Mouse (Mus musculus) layer of hippocampus, adult 2 months (tissue): Measurements from ENCODE around the gene Zscan4e. TPM values are rescaled to one million over a fixed set of nuclear protein-coding genes. Genes with fewer than 3 reads are reported as not detected.
"Not testable (repeated sequence)": the region's sequence is repeated elsewhere in the genome, so short reads cannot be mapped to it uniquely, and the experiment has no call there.

Experiments used
- DNase-seq, 2 experiments: peaks; one replicate each; pipeline ENCODE4 v3.0.0; 2022; ENCODE audit warnings: low spot score in 2 of 2
- H3K27ac ChIP-seq: fragments of 200-600 bp; 2 replicates; pipeline ENCODE4 v1.8.1; 2022
- H3K4me3 ChIP-seq: fragments of 200-600 bp; 2 replicates; pipeline ENCODE4 v1.8.1; 2022; ENCODE audit warnings: mild to moderate bottlenecking
- long read RNA-seq, 2 experiments: library from polyadenylated mRNA; stranded (forward); transcript quantifications; one replicate each; pipeline ENCODE4 v2.0.0; 2021; ENCODE audit warnings: borderline mapping rate in 2 of 2
- microRNA-seq, 2 experiments: library from miRNA; unstranded; fragments of <30 nt; microRNA quantifications; one replicate each; pipeline ENCODE4 v1.2.0; 2021
- total RNA-seq, 2 experiments: library from RNA; stranded (reverse); gene quantifications; 2 replicates each; pipeline ENCODE4 v1.2.3; 2021

The Zscan4e gene
- not detected for total RNA-seq
- long read RNA-seq, experiment 1, result 0 reads
- long read RNA-seq, experiment 2, result 0 reads

- H3K4me3 ChIP-seq, H3K27ac ChIP-seq, DNase-seq: not testable (repeated sequence)
Measured at GRCm38 (mm10) chr7:11310582-11310981, at the start of gene Zscan4e. Gene Zscan4e, minus strand, starts transcription at chr7:11310682.

Small RNA genes lying within 50 kb of the gene (microRNA-seq; reads per million reads assigned to microRNA genes)
- 0 reads per million in 2 experiments for gene Gm23087
- gene Gm26248, result 0 reads per million in 2 experiments

Other genes starting within 250 kb of the Zscan4e start
- gene Zscan4-ps1, start 241.0 kb downstream of the Zscan4e start, total RNA-seq, result not detected
- not detected for gene Zscan4d, start 144.5 kb downstream of the Zscan4e start, total RNA-seq
- gene Zscan4f, start 87.2 kb upstream of the Zscan4e start, total RNA-seq, result not detected
- not detected for gene Zscan4-ps2, start 203.6 kb upstream of the Zscan4e start, total RNA-seq